Mouse (Mus musculus) heart, embryonic 14.5 days (tissue): ENCODE data around the gene Acvr2b. TPM values are rescaled to one million over a fixed set of nuclear protein-coding genes. Genes with fewer than 3 reads are reported as not detected.

Source experiments
- ATAC-seq: fragments of 200-750 bp; cut with Nextera tagmentation; 2 replicates; pipeline ENCODE4 v1.8.0; 2017; ENCODE audit warnings: low read depth, moderate TSS enrichment; ENCODE audit not compliant: insufficient number of reproducible peaks, insufficient read depth, low FRiP score
- H3K27ac ChIP-seq, 2 experiments: fragments of 200-500 bp in 1 of 2; fragments of 300-500 bp in 1 of 2; sonication (generic) in 1 of 2; replicated peaks in 1 of 2; 2 replicates each; pipeline ENCODE4 v1.5.1; 2012 to 2014; ENCODE audit warnings: low read depth in 2 of 2, low read length in 2 of 2, control low read depth in 1 of 2, mild to moderate bottlenecking in 1 of 2, mixed read lengths in 1 of 2; ENCODE audit not compliant: control insufficient read depth in 1 of 2, insufficient read depth in 1 of 2
- H3K27me3 ChIP-seq: fragments of 300-500 bp; sonication (generic); 2 replicates; pipeline ENCODE4 v1.6.1; 2014; ENCODE audit warnings: mild to moderate bottlenecking, low read length, control low read depth; ENCODE audit not compliant: control insufficient read depth, insufficient read depth
- H3K36me3 ChIP-seq: fragments of 300-500 bp; sonication (generic); 2 replicates; pipeline ENCODE4 v1.6.1; 2014; ENCODE audit warnings: mild to moderate bottlenecking, control low read depth, low read length, mixed read lengths; ENCODE audit not compliant: control insufficient read depth, insufficient read depth
- H3K4me1 ChIP-seq, 2 experiments: fragments of 200-500 bp in 1 of 2; fragments of 300-500 bp in 1 of 2; sonication (generic) in 1 of 2; 2 replicates each; pipeline ENCODE4 v1.6.1; 2012 to 2014; ENCODE audit warnings: low read length in 2 of 2, control low read depth in 1 of 2, mixed read lengths in 1 of 2; ENCODE audit not compliant: control insufficient read depth in 2 of 2, insufficient read depth in 2 of 2
- H3K4me2 ChIP-seq: fragments of 300-500 bp; sonication (generic); 2 replicates; pipeline ENCODE4 v1.6.1; 2014; ENCODE audit warnings: mild to moderate bottlenecking, low read length
- H3K4me3 ChIP-seq, 2 experiments: fragments of 200-500 bp in 1 of 2; fragments of 300-500 bp in 1 of 2; sonication (generic) in 1 of 2; 2 replicates each; pipeline ENCODE4 v1.5.1; 2012 to 2014; ENCODE audit warnings: low read length in 2 of 2, mild to moderate bottlenecking in 2 of 2, control low read depth in 1 of 2, low read depth in 1 of 2, moderate library complexity in 1 of 2; ENCODE audit not compliant: control insufficient read depth in 1 of 2, insufficient read depth in 1 of 2
- H3K9ac ChIP-seq: fragments of 300-500 bp; sonication (generic); 2 replicates; pipeline ENCODE4 v1.6.1; 2014; ENCODE audit warnings: mild to moderate bottlenecking, low read length
- H3K9me3 ChIP-seq: fragments of 300-500 bp; sonication (generic); 2 replicates; pipeline ENCODE4 v1.6.1; 2016; ENCODE audit warnings: low read length, control low read depth; ENCODE audit not compliant: control insufficient read depth
- WGBS: fragments of 180-500 bp; shearing (Covaris S2); extraction: QIAGEN DNeasy Blood & Tissue Kit; methylation state at CpG from one replicate; pipeline ENCODE4 v1.1.7; 2014; 5-methylcytosine and 5-hydroxymethylcytosine counted together
- polyA plus RNA-seq: library from polyadenylated mRNA; unstranded; fragments of >200 nt; fragmentation: Nextera tagmentation; extraction: Ambion mirVana; gene quantifications from 2 replicates; pipeline ENCODE4 v1.2.1, GENCODE M21; 2014

The Acvr2b gene
- polyA plus RNA-seq, 1 experiment from 2014 or later, result 21.6 TPM

- peaks cover 14 to 32% of the 10 kb centered on the region in 2 experiments for H3K4me1 ChIP-seq
- peaks cover 5% of the 10 kb centered on the region for H3K9me3 ChIP-seq
- no peak overlapping the region for H3K4me3 ChIP-seq
- H3K27me3 ChIP-seq, result no peaks in the 10 kb centered on the region
- WGBS, result 76% methylated on average over 15 of the region's 15 CpGs
- no peak overlapping the region for H3K4me2 ChIP-seq
- ATAC-seq, result no peak
- H3K9ac ChIP-seq, result no peak overlapping the region
- no peak overlapping the region for H3K27ac ChIP-seq
- H3K36me3 ChIP-seq, result no peaks in the 10 kb centered on the region
These were observed 6.0 kb downstream of the Acvr2b start for GRCm38 (mm10) chr9:119407884-119408283.

- WGBS, result 50% methylated on average over 11 of the region's 11 CpGs
- H3K36me3 ChIP-seq, result no peaks in the 10 kb centered on the region
- H3K27me3 ChIP-seq, result no peaks in the 10 kb centered on the region
- no peak for ATAC-seq
- H3K9me3 ChIP-seq, result peaks cover 11% of the 10 kb centered on the region
- H3K27ac ChIP-seq, result peak overlapping the region; percentile 26 to 32; a peak in 3 of 4 replicates
- no peak overlapping the region for H3K4me3 ChIP-seq
- H3K4me1 ChIP-seq, result peaks cover 12 to 25% of the 10 kb centered on the region in 2 experiments
- H3K4me2 ChIP-seq, result no peak overlapping the region
- peak overlapping the region; percentile 22; the same call in 1 of the 2 replicates for H3K9ac ChIP-seq
These were observed 7.2 kb downstream of the Acvr2b start for GRCm38 (mm10) chr9:119408898-119409664.

- Histone ChIP-seq H3K4me2 (no peak overlapping the region), H3K4me3 (no peak overlapping the region), H3K27ac (no peak overlapping the region; a peak in 1 of 4 replicates), H3K27me3 (no peaks in the 10 kb centered on the region), H3K9me3 (peaks cover 11% of the 10 kb centered on the region), H3K9ac (no peak overlapping the region), H3K4me1 (peaks cover 11 to 24% of the 10 kb centered on the region in 2 experiments; a peak in 3 of 4 replicates), H3K36me3 (no peaks in the 10 kb centered on the region)
- 84% methylated on average over 5 of the region's 5 CpGs for WGBS
- ATAC-seq, result no peak
These were observed 7.9 kb downstream of the Acvr2b start for GRCm38 (mm10) chr9:119409864-119410263.

GRCm38 (mm10) chr9:119418025-119418424 is 16.1 kb downstream of the Acvr2b start:
- H3K27me3 ChIP-seq, result no peaks in the 10 kb centered on the region
- no peaks in the 10 kb centered on the region for H3K36me3 ChIP-seq
- no peak overlapping the region for H3K9ac ChIP-seq
- H3K4me3 ChIP-seq, result 0 out of 4 replicates have a peak overlapping the region, but pooled peaks of 1 of the 2 experiments have one; percentile 2
- 52% methylated on average over 18 of the region's 18 CpGs for WGBS
- peak overlapping the region; percentile 44 for H3K4me2 ChIP-seq
- H3K9me3 ChIP-seq, result peaks cover 5% of the 10 kb centered on the region
- peaks cover 15 to 30% of the 10 kb centered on the region in 2 experiments for H3K4me1 ChIP-seq
- no peak for ATAC-seq
- no peak overlapping the region for H3K27ac ChIP-seq

- Histone ChIP-seq H3K9ac (no peak overlapping the region), H3K4me1 (peaks cover 23 to 39% of the 10 kb centered on the region in 2 experiments), H3K9me3 (no peaks in the 10 kb centered on the region), H3K4me3 (no peak overlapping the region), H3K36me3 (no peaks in the 10 kb centered on the region), H3K4me2 (no peak overlapping the region), H3K27ac (no peak overlapping the region), H3K27me3 (no peaks in the 10 kb centered on the region)
- no peak for ATAC-seq
- WGBS, result 73% methylated on average over 12 of the region's 12 CpGs
These were observed 18.0 kb downstream of the Acvr2b start for GRCm38 (mm10) chr9:119419852-119420438.

- H3K9me3 ChIP-seq, result no peaks in the 10 kb centered on the region
- H3K4me1 ChIP-seq, result peaks cover 35 to 53% of the 10 kb centered on the region in 2 experiments
- peaks cover 16% of the 10 kb centered on the region for H3K36me3 ChIP-seq
- whole genome bisulfite sequencing, result 16% methylated on average over 7 of the region's 7 CpGs
- peak overlapping the region; percentile 89 for H3K27ac ChIP-seq
- H3K9ac ChIP-seq, result peak overlapping the region; percentile 48
- H3K4me2 ChIP-seq, result peak overlapping the region; percentile 53
- no peaks in the 10 kb centered on the region for H3K27me3 ChIP-seq
- no peak overlapping the region for H3K4me3 ChIP-seq
- ATAC-seq, result peak; percentile 91
These were observed 23.5 kb downstream of the Acvr2b start for GRCm38 (mm10) chr9:119425217-119425975.

GRCm38 (mm10) chr9:119425976-119426415 is 24.1 kb downstream of the Acvr2b start:
- no peaks in the 10 kb centered on the region for H3K9me3 ChIP-seq
- no peak overlapping the region for H3K4me3 ChIP-seq
- H3K4me1 ChIP-seq, result peaks cover 32 to 47% of the 10 kb centered on the region in 2 experiments
- no peaks in the 10 kb centered on the region for H3K27me3 ChIP-seq
- H3K36me3 ChIP-seq, result peaks cover 19% of the 10 kb centered on the region
- H3K9ac ChIP-seq, result peak overlapping the region; percentile 48; the same call in 1 of the 2 replicates
- ATAC-seq, result no peak
- 76% methylated on average over 13 of the region's 13 CpGs for WGBS
- peak overlapping the region; percentile 89 for H3K27ac ChIP-seq
- H3K4me2 ChIP-seq, result peak overlapping the region; percentile 53
